Mouse (Mus musculus) lung, adult 2 months (tissue): ENCODE results near the gene Ttc9b.

ENCODE experiments used
- CTCF ChIP-seq: fragments of 200-500 bp; IDR thresholded peaks from 2 replicates; pipeline ENCODE4 v1.5.1; 2011; ENCODE audit warnings: mild to moderate bottlenecking, low read length, control low read depth; ENCODE audit not compliant: insufficient read depth
- POLR2A ChIP-seq: fragments of 200-500 bp; IDR thresholded peaks from 2 replicates; pipeline ENCODE4 v1.6.1; 2011; ENCODE audit warnings: low read depth, mild to moderate bottlenecking, control low read depth, low read length, borderline replicate concordance; ENCODE audit errors: extremely low read depth

DNA sequence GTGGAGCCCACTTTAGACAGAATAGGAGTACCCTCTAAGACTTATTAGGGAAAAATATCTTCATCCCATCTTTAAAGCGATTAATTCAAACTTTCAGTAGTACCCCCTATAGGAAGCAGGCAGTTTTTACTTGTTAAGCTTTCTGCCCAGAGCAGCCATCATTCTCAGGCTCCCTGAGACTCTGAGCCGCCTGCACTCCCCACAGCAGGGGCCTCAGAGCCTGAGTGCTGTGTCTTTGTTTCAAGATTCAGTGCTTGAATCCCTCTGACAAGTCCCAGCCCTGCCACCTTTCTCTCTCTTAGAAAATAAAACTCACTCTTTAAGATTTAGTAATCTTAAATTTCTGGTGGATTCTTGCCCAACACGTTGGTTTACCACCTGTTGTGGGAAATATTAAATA is 43.0 kb downstream of the Ttc9b start:
- no peak for TF ChIP-seq POLR2A
- no peak for TF ChIP-seq CTCF
